Mouse (Mus musculus) spleen, postnatal 10 days (tissue): ENCODE measurements at regions not wholly inside any gene's neighbourhood (a gene's known extent, or its start where the extent isn't known, plus 50 kb on each side); places are given as distances from the start of the nearest gene placed in this dataset.
A peak's percentile ranks its signal among the peaks of the same experiment; 100 is the strongest.

Experiments
- DNase-seq, 2 experiments: peaks; one replicate each; pipeline ENCODE4 v3.0.0; 2021 to 2022; ENCODE audit warnings: low spot score in 2 of 2

DNA sequence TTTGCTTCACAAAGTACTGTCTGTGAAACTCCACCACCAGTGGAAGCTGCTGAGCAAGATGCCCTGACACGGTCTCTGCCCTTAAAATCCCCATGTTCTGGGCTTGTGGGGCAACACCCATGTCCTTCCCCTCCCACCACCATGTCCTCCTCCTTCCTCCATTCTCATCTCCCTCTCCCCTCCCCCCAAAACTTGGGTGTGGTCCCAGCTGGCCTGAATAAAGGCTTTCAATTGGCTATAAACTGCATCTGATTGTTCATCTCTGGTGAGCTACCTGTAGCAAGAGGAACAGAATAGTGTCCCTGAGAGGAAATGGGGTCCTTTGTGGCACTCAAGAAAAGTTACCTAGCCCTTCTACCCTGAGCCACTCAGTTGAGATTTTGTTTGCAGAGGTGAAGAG, 91.8 kb downstream of the Slc16a9 start:
- no peak for DNase-seq

DNA sequence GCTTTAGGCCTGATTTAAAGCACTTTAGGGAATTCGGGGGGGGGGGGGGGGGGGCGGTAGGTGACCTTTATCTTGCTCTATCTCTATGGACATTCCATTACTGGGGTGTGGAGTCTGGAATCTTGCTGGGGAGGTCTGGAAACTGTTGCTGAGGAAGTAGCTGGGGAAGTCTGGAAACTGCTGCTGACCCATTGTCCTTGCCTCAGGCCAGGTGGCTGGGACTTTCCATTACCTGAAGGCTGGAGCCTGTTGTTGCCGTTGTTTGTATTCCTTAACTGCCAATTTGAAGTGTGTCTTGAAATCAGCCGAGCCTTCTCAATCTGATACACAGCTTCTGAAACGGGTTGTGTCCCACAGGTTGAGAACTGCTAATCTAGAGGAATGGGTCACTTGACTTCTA, 80.9 kb upstream of the Fam13c start:
- DNase-seq, result no peak

DNA sequence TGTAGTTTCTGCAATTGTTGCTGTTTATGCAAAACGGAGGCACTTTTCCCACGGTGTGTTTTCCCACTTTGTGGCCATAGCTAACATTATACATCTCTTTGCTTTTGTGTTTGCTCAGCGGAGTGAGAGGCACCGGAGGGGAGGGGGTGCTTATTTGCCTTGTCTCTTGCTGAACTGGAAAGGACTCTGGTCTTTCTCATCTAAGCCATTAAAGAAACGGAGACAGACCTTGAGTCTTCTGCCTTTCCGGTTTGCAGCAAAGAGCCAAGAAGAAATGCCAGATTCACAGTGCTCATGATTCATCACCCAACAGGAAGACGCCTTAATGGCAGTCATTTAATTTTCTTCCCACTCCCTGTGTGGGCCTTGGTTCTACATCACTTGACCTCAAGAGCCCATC, 80.4 kb upstream of the Fam13c start:
- DNase-seq, result no peak

DNA sequence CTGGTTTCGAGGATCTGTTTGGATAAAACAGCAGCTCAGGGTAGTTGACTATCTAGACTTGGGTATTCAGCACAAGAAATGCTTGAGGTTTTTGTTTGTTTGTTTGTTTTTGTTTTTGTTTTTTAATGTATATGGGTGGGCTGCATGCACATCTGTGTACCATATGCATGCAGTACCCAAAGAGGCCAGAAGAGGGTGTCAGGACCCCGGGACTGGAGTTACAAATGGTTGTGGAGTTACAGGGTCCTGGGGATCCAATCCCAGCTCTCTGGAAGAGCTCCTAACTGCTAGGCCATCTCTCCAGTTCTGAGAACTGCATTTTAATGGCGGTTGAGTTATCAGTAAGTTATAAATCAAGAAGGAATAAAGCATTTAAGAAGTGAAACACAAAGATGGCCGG, 77.2 kb upstream of the Fam13c start:
- no peak for DNase-seq

DNA sequence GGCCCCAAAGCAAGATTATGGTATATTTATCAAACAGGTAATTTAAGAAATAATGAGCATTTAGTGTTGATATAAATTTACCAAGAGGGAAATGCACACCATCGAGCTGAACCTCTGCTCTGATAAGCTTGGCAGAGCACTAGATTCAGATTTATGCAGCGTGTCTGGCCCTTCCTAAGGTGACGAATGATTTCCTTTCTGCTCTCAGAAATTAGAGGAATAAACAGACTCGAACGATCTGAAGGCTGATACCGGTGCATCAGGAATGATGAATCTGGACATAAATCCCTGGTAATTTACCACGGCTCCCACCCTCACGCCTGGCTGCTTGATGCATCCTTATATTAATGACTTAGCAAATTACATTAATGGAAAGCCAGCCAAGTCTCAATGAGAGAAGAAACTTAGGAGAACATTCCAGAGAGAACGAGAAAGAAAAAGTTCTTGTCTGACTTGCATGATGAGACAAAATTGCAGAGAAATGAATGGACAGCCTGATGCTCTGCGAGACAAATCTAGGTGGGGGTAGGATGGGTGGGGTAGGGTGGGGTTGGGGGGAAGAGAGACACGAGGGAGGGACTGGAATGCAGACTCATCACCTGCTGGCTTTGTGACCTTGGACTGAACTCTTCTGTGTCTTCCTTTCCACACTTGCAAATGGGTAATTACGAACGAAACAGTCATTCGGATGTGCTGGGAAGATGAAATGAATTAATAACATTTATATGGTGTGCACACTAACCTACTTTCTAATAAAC, 75.9 kb upstream of the Fam13c start:
- no peak for DNase-seq

DNA sequence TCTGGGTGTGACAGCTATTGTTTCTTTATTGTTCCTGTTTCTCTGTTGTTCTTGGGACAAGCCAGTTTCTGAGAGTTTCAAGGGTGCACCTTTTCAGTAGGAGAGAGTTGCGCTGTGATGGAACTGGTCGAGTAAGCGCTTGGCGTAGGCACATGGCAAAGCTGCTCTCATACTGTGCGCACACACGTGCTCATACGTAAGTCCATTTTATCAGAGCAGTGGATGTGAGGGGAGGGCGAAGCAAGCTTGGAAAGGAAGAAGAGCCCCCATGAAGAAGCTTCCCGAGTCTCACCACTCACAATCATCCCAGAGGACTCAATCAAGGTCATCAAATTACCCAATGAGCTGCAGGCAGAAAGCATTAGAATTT, 75.3 kb upstream of the Fam13c start:
- no peak for DNase-seq

DNA sequence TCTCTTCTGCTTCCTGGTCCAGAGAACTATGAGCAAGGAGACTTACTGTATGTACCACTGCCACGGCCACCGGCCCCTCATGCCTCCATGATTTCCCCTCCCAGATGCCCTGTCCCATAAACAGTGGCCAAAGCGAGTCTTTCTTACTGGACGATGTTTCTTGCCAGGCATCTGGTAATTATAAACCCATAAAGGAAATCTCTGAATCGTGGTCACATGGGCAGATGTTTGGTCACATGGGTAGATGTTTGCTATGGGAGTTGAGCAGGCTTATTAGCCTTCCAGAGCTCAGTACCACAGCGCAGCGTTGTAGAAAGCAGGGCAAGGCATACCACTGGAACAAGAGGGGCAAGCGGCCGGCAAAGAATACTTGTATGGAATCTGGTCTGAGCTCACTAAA, 74.8 kb upstream of the Fam13c start:
- DNase-seq, result no peak

DNA sequence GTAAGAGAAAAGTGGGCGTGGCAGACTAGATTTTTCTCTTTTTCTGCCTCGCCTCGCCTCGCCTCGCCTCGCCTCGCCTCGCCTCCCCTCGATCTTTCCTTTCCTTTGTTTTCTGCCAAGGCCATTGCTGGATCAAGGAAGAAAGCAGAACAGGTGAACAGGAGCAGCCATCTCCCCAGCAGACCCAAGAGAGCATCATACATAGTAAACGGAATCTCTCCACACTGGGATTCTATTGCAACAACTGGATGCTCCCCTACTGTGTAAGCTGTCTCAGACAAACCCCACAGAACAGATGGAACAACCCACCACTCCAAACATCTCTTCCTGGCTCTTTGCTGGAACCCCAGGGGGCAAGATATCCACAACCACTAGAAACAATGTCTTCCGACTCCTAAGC, 72.4 kb upstream of the Fam13c start:
- no peak for DNase-seq

DNA sequence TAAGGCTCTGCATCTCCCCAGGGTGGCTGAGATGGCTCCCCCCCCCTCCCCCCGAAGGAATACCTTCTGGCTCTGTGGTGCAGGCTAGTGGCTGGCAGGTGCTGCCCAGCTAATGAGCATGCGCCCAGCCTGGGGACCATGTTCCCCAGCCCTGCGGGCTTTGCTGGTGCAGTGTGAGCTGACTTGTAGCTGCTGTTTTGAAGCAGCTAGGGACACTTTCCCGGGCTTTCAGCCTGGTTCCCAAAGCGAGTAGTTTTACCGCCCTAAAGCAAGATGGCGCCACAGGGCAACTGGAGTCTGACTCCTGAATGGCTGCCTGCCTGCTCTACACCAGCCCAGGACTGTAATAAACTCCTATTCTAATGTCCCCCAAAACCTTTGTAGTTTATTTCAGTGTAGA, 71.6 kb upstream of the Fam13c start:
- DNase-seq, result peak in 1 of 2 experiments; percentile 15

DNA sequence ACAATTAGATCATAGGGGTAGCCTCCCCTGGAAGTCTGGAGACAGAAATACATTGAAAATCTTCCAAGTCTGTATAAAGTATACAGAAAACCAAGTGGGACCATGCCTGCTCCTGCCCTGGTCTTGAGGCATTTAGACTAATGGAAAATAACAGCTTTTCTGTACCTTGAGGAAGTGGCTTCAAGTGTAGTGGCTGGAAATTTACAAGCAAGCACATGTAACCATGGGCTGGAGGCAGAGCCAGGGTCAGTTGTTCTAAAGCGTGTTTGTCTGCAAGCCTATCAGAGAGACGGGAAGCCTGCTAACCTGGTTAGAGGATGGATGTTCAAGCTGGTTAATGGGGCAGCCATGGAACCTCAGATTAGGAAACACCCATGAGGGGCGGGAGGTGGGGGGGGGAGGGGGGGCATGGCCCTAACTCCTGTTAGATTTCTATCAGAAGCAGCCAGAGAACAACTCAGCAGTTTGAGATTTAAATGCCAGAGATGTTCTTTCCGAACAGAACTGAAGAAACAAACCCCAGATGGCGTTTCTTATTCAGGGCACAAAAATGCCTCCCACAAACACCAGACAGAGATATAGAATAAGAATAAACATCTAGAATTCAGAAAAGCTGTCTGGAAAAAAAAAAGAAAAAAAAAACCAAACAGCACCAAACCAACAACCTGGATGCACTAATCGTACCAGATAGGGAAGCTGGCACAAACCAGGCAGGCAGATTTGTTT, 67.7 kb upstream of the Fam13c start:
- no peak for DNase-seq

DNA sequence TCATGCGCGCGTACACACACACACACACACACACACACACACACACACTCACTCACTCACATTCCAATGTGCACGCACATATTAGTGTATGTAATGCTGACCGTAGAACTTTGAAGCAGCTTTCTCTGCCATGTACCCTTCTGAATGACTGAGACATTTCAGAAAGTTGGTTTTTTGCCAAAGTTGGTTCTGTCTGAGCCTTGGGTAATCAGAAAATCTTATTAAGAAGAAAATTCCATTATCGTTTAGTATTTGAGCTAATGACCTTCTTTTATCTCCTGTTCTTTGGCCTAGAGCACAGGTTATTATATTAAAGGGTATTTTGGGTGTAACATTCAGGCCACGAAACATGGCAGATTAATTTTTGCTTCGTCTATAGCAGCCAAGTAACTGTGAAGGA, 67.1 kb upstream of the Fam13c start:
- no peak for DNase-seq

DNA sequence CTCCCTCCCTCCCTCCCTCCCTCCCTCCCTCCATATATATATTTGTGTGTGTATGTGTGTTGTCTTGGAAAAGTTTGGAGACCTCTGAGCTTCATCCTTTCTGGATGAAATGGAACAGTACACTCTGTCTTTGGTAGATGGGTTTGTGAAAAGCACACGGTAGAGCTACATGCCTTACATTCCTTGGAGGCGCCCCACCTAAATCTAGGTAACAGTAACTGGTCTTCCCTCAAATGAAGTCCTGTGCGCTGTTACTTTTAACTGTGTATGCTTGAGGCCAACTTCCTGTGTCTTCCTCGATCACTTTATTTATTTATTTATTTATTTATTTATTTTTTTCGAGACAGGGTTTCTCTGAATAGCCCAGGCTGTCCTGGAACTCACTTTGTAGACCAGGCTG, 66.4 kb upstream of the Fam13c start:
- no peak for DNase-seq

DNA sequence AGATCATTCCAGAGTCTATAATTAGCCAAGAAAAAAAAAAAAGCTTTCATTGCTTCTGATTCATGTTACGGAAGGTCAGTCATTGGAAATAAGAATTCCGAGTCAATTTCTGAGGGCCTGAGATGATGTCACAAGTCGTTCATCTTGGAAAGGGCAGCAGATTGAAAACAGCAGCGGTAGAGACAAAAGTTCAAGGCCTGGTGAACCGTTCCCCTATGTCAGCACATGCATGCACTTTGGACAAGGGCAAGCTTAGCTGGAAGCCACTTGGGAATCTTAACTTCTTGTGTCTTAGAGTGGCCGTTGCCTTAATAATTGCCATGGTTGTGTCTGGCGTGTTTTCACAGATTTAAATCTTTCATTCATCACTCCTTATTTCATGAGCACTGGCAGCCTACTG, 65.6 kb upstream of the Fam13c start:
- no peak for DNase-seq

DNA sequence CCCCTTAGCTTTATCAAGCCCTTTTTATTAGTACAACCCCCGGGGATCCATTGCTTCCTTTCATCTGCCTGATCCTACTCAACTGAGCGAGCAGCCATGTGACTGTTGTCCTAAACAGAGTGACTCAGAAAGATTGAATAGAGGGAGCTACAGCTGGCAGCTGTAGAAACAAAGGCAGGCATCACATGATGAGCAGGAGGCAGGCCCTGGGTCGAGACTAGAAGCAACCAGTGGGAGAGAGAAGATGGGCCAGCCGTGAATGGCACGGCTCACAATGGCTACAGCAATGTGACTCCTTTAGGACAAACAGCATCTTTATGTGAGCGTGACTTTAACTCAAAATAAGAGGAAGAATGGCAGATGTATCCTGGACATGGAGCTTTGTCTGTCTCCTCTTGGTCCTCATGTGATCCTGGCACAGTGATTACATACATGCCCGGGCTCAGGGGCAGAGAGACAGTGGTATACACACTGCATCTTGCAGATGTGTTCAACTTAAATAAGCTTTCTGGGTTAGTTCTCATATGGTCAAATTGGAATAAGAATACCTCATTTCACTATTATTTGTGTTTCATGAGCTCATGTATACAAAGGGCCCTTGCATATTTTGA, 60.1 kb upstream of the Fam13c start:
- no peak for DNase-seq

DNA sequence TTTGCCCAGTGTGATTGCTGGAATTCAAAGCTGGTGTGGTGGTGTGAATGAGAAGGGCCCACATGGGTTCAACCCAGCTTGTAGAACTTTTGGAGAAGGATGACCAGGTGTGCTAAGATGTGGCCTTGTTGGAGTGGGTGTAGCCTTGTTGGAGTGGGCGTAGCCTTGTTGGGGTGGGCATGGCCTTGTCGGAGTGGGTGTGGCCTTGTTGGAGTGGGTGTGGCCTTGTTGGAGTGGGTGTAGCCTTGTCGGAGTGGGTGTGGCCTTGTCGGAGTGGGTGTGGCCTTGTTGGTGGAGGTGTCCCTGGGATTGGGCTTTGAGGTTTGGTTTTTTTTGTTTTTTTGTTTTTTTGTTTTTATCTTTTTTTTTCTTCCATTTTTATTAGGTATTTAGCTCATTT, 55.6 kb upstream of the Fam13c start:
- no peak for DNase-seq

DNA sequence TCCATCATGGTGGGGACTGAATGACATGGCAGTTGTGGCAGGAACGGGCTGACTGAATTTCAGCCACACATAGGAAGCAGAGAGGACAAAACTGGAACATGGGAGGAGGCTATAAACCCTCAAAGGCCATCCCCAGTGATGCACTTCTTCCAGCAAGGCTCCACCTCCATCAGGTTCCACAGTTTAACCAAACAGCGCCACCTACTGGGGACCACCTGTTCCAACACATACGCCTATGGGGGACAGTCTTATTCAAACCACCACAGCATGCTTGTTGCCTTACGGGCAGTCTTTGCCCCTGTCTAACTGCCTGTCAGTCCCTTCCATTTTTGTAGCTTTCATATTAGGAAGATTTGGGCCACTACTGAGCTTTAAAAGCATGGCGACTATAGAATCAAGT, 52.6 kb upstream of the Fam13c start:
- DNase-seq, result no peak
